Mouse (Mus musculus): ENCODE data around the gene Rab11fip4. TPM values are rescaled to one million over a fixed set of nuclear protein-coding genes. Genes with fewer than 3 reads are reported as not detected.

Rab11fip4 gene
- polyA plus RNA-seq, 1 experiment from 2014 or later, result 0.73 TPM

GRCm38 (mm10) chr11:79738725-79739558 lies 147.9 kb downstream of the Rab11fip4 start:
- Histone ChIP-seq H3K4me1 (ENCODE audit: control insufficient read depth, insufficient read depth, low read length) (peaks cover 27% of the 10 kb centered on the region), H3K4me3 (ENCODE audit: low read depth, low read length) (no peak overlapping the region), H3K9me3 (replicated peaks; ENCODE audit: control insufficient read depth, low read length) (no peaks in the 10 kb centered on the region), H3K9ac (ENCODE audit: low read depth, low read length) (no peak overlapping the region), H3K4me2 (no peak overlapping the region), H3K27ac (ENCODE audit: low read depth, low read length) (peak overlapping the region; percentile 74), H3K36me3 (ENCODE audit: control insufficient read depth, insufficient read depth, low read length) (no peaks in the 10 kb centered on the region), H3K27me3 (ENCODE audit: control insufficient read depth, insufficient read depth, low read length) (no peaks in the 10 kb centered on the region)
- 42% methylated on average over 19 of the region's 19 CpGs for WGBS (ENCODE audit: insufficient replicate concordance)
- ATAC-seq (replicated peaks; ENCODE audit: insufficient number of reproducible peaks, low FRiP score, low TSS enrichment), result peak; percentile 72

DNA sequence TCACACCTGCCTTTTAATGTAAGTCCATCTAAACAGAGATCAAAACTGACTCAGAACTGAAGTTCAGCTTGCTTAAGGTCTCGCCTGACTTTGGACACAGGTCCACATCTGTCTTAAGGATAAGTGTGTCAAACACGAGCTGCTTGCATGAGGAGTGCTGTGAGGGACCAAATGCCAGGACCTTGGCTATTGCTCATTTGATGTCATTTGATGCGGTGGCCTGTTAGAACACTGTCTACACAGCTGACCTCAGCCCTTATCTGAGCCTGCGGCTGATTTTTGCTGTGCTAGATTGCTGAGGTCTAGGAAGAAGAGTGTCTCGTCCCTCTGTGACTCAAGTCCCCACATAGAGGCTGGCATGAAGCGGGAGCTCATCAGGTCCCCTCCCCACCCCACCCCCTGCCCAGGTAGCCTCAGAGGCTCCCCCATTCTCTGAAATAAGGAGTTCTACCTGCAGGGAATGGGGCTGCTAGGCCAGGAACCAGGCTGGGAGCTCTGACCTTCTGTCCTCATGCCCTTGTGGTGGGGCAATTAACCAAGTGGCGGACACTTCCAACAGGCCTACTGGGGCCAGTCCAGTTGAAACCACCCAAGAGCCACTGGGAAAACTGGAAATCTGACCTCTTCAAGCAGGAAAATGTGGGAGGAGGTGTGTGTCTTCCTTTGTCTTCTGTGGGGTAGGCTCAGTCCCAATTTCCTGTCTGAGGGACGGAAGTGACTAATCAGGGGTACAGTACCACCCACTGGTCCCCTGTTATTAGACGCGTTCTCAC lies 149.9 kb downstream of the Rab11fip4 start:
- Histone ChIP-seq H3K4me2 (no peak overlapping the region), H3K36me3 (ENCODE audit: control insufficient read depth, insufficient read depth, low read length) (no peaks in the 10 kb centered on the region), H3K9me3 (replicated peaks; ENCODE audit: control insufficient read depth, low read length) (no peaks in the 10 kb centered on the region), H3K27me3 (ENCODE audit: control insufficient read depth, insufficient read depth, low read length) (no peaks in the 10 kb centered on the region), H3K9ac (ENCODE audit: low read depth, low read length) (no peak overlapping the region), H3K4me1 (ENCODE audit: control insufficient read depth, insufficient read depth, low read length) (peaks cover 27% of the 10 kb centered on the region), H3K27ac (ENCODE audit: low read depth, low read length) (no peak overlapping the region), H3K4me3 (ENCODE audit: low read depth, low read length) (no peak overlapping the region)
- no peak for ATAC-seq (replicated peaks; ENCODE audit: insufficient number of reproducible peaks, low FRiP score, low TSS enrichment)
- WGBS (ENCODE audit: insufficient replicate concordance), result 72% methylated on average over 10 of the region's 10 CpGs

DNA sequence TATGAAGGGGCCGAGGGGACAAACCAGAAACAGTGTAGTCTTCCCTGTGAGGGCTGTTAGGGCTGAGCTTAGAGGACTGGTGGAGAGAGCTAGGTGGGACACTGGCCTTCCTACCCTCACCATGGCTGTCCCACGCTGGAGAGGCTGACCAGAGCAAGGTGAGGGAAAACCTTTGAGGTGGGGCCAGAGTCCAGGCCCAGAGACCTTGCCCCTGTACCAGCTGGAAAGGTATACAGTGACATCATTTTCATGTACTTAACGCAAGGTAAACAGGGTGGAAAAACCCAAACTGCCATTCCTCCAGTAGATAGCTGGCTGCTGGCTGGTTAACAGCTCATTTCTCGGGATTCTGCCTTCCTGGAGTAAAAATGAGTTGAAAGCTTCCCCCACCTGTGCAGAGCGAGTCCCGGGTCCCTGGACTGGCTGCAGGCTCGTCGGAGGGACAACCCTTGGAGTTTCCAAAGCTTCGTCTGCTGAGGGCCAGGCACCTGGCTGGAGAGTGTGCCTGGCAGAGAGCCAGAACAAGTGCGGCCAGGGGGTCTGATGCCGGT lies 155.6 kb downstream of the Rab11fip4 start:
- ATAC-seq (replicated peaks; ENCODE audit: insufficient number of reproducible peaks, low FRiP score, low TSS enrichment), result no peak
- Histone ChIP-seq H3K36me3 (ENCODE audit: control insufficient read depth, insufficient read depth, low read length) (no peaks in the 10 kb centered on the region), H3K9me3 (replicated peaks; ENCODE audit: control insufficient read depth, low read length) (no peaks in the 10 kb centered on the region), H3K27ac (ENCODE audit: low read depth, low read length) (no peak overlapping the region), H3K4me2 (no peak overlapping the region), H3K4me1 (ENCODE audit: control insufficient read depth, insufficient read depth, low read length) (no peaks in the 10 kb centered on the region), H3K9ac (ENCODE audit: low read depth, low read length) (no peak overlapping the region), H3K4me3 (ENCODE audit: low read depth, low read length) (no peak overlapping the region), H3K27me3 (ENCODE audit: control insufficient read depth, insufficient read depth, low read length) (no peaks in the 10 kb centered on the region)
- WGBS (ENCODE audit: insufficient replicate concordance), result 79% methylated on average over 11 of the region's 11 CpGs

MicroRNA genes within 50 kb of the gene (microRNA counts, 519-probe panel; counts per million panel counts)
- microRNA mmu-miR-193 (32.2 counts per million), microRNA mmu-miR-365 (4,779 counts per million, percentile 44 among the panel's probes with 10 or more counts)

Small RNA genes within 50 kb of the gene (microRNA-seq; reads per million reads assigned to microRNA genes)
- gene Mir193a (ENCODE audit: borderline number of aligned reads), result 6.0 reads per million, percentile 41 among the genes with 10 or more reads in this experiment
- gene Mir365-2 (ENCODE audit: borderline number of aligned reads), result 0.81 reads per million, percentile 9 among the genes with 10 or more reads in this experiment

Other genes with a start within 250 kb of the Rab11fip4 start
- gene Omg, start 87.1 kb upstream of the Rab11fip4 start, polyA plus RNA-seq (2014; fragmentation: Nextera tagmentation; extraction: Ambion mirVana), result 0.23 and 0.31 TPM in 2 replicates
- 0.54 and 0.99 TPM in 2 replicates for gene Evi2b, start 67.5 kb upstream of the Rab11fip4 start, polyA plus RNA-seq (2014; fragmentation: Nextera tagmentation; extraction: Ambion mirVana)
- gene Evi2, start 60.6 kb upstream of the Rab11fip4 start, polyA plus RNA-seq (2014; fragmentation: Nextera tagmentation; extraction: Ambion mirVana), result 0.41 and 1.4 TPM in 2 replicates
- 1.00 and 2.9 TPM in 2 replicates for gene Evi2a, start 60.6 kb upstream of the Rab11fip4 start, polyA plus RNA-seq (2014; fragmentation: Nextera tagmentation; extraction: Ambion mirVana)